Mouse (Mus musculus): ENCODE measurements at regions not wholly inside any gene's neighbourhood (a gene's known extent, or its start where the extent isn't known, plus 50 kb on each side); places are given as distances from the start of the nearest gene placed in this dataset.
"Not testable (repeated sequence)": the region's sequence is repeated elsewhere in the genome, so short reads cannot be mapped to it uniquely, and the experiment has no call there.

GRCm38 (mm10) chr7:59891363-59891762 is 113.5 kb downstream of the Snurf start:
- DNase-seq (ENCODE audit: low spot score in 2 of 2), result peak; percentile 31 to 32

- DNase-seq (ENCODE audit: low spot score in 2 of 2), result not testable (repeated sequence)
Observed at GRCm38 (mm10) chr7:59858480-59858879, 146.4 kb downstream of the Snurf start.

Data from left cerebral cortex, adult 8-10 months (tissue).